Mouse (Mus musculus): Measurements from ENCODE around the gene Osbpl9.

DNA sequence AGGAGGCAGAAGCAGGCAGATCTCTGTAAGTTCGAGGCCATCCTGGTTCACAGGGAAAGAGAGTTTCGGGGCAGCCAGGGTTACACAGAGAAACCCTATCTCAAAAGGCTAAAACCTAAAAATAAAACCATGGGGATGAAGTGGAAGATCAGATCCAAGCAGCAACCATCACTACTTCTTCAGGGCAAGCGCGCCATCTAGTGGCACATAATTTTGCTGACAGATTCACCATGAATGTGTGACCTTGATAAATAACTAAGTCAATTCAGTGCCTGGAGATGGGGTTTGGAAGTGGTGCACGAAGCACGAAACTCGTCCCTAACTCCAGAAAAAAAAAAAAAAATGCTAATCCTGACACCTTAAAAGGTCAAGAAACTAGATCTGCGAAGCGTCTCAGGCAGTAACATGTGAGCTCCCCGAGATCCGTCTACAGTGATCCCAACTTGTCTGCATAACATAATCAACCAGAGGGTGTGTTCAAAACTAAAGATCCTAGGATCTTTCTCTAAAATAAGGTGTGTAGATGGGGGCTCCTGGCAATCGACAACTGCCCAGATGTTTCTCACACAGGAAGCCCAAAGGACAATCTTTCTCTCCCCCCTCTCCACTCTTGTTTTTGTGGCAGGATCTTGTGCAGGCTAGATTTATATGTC is 36.4 kb downstream of the Osbpl9 start:
- TF ChIP-seq CTCF (IDR thresholded peaks at IDR 0.05; ENCODE audit: low read depth, low read length) (no peak), POLR2A (IDR thresholded peaks at IDR 0.05; ENCODE audit: borderline replicate concordance, low read depth, low read length) (no peak)

All from bone marrow macrophage, adult 2 months (primary cell).